Mouse (Mus musculus): Measurements from ENCODE around the gene Vti1a.

Gene Vti1a

DNA sequence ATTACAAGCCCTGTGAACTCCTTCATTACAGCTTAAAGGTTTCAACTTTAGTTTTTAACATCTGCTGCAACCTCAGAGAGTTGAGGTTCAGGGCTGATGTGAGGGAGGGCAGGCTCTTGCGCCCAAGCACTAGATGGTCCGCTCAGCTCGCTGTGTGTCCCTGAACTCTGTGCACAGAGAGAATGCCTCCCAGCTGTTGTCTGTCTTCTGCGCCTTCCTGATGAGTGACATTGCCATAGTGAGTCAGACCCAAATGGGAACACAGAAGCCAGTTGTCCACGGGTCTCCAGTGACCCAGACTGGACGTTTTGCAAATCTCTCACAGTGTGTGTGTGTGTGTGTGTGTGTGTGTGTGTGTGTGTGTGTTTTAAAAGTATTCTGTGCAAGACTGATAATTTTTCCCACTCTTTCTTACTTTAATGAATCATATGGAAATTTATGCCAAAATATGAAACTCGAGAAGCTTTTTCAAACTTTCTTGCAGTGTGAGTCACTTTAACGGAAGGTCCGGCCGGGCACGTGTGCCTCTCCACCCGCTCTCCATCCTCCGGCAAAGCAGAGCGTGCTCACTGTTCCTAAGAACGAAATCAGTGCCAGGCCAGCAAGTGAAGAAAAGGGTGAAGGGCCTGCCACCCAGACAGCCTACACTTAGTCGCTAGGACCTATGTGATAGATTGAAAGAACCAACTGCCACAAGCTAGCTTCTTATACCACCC is 277.8 kb downstream of the Vti1a start:
- DNase-seq, result no peak

DNA sequence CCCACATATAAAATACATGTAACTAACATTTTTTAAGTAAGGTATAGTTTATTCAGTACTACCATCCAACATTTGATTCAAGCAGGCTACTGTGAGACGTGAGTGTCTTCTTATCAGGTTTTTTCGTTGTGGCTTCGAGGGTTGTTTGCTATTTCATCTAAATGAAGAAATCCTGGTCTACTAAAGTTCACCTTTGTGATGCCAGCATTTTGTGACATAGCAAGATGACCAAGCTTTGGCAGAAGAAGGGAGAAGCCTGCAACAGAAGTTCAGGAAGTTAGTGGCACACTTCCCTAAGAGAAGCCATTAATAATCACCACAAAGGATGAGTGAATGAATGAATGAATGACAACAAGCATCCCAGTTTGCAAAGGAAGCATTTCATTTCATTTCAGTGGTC is 278.4 kb downstream of the Vti1a start:
- no peak for DNase-seq

DNA sequence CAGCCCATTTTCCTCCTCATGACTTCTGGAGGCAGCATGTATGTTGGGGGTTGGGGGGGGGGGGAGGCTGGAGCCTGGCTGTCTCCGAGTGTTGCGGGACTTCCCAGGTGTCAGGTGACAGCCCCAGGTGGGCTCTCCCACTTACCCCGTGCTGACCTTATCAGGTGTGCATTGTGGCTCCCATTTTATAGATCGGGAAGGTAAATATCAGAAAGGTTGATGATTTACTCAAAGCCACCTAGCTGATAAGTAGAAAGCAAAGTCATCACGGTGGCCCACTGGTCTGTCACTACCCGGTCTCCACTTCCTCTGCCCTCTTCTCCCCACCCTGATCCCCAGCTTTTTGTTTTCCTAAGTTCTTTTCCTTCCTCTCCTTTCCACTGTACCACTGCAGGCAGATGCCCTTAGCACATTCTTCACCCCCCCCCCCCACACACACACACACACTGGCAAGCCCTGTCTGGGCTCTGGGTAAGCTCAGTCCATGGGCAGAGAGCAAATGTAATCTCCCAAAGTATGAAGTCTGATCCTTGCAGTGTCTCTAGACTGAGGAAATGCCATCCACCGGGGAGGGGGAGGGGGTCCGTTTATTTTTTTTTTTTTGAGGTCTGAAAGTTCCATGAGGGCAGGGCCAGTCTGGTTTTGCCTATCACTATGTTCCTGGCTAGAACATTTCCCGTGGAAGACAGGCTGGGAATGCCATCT is 280.0 kb downstream of the Vti1a start:
- no peak for DNase-seq

DNA sequence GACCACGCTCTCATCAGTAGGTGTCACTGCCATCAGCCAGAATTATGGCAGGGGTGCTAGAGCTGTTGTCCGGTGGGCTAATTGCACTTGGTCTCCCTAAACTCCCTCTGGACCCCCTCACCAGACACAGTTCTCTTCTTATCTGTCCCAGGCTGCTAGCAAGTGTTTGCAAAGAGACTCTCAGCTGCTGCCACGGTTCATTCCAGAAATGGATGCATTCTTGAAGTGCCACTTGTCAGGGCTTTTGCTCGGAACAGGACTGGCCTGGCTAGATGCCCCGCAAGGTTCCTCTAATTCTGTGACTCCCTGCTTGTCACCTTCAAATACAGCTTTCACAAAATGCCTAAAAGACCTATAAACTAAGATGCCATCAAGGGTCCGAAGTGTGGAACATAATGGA is 280.7 kb downstream of the Vti1a start:
- no peak for DNase-seq

DNA sequence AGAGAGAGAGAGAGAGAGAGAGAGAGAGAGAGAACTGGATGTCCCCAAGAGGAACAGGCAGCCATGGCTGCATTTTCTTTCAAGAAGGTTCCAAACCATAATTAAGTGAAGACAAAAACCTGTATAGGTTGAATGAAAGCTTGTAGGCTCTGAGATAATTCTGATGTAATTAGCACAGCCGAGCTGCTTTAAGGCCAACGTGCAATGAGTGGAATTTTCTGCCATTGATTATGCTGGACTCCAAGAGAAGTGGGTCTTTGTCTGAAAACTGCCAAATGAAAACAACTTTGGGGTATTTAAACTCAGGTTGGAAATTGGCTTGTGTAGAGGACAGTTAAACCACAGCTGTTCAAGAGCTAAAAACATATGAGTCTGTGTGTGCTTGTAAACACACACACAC is 281.2 kb downstream of the Vti1a start:
- no peak for DNase-seq

DNA sequence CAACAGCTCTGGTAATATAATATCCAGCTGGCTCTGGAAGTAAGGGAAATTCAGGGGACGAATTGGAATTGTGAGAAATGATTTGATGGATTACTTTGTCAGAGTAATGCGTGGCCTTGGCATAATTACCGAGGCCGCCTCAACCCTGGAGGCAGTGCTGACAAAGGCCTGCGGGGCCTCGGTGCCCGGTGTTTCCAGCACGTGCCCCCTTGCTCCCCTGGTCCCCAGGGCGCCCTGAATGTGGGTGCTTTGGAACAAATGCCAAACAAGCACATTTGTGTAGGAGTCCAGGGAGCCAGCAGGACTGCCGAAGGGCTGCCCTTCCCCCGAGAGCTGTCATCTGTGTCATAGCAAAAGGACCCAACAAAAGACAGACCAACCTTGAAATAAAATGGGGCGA is 281.9 kb downstream of the Vti1a start:
- no peak for DNase-seq

DNA sequence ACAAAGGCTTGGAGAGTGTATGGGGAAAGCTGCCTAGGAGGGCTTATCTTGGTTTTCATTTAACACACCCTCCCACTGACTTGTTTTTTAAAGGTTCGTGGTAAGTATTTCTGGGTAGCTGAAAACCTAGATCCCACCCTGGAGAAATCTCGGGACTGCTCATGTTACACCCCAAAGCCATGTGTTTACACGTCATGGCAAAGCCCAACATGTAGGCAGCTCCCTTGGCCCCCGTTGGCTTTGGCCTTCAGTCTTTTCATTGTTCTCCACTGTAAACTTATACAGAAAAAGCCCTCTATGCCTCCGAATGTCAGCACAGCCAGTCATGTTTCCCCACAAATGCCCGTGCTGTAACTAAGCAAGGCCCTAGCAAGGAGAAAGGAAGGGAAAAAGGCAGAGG is 283.0 kb downstream of the Vti1a start:
- DNase-seq, result no peak

DNA sequence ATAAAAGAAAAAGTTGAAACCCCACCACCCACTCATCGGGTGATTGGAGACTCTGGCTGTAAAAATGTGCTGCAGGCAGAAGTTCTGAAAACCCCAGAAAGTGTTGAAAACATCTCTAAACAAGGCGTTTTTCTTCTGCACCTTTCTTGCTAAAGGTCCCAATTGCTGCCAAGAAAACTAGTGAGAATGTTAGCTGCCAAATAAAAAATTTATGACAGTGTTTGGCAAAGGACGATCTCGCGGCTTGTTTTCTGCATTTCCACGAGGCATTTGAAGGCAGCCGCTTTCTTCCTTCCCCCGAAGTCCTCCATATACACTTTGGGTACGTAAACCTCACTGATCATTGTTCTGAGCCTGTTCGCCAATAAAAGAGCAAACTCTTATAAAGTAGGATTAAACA is 291.6 kb downstream of the Vti1a start:
- no peak for DNase-seq

DNA sequence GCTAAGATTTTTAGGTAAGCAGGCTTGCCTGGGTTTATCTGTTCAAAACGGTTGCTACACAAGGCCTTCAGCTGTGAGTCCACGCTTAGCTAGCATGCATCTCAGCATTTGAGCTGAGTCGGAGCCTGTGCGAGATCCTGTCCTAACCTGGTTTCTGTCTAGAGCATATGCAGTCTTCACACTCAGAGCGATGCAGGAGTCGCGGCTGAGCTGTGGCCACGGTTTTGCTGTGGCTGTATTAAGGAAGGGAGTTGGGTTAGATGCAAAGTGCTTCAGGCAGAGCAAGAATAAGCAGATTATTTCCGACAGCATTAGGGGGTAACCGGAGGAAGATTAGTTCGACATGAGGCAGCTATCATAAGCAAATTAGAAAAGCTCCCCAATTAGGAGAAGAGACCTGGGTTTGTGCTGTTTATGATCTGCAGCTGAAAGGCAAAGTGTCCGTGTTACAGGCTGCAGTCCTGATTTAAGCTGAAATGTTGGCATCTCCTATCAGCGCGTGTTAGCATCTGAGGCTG is 292.8 kb downstream of the Vti1a start:
- no peak for DNase-seq

DNA sequence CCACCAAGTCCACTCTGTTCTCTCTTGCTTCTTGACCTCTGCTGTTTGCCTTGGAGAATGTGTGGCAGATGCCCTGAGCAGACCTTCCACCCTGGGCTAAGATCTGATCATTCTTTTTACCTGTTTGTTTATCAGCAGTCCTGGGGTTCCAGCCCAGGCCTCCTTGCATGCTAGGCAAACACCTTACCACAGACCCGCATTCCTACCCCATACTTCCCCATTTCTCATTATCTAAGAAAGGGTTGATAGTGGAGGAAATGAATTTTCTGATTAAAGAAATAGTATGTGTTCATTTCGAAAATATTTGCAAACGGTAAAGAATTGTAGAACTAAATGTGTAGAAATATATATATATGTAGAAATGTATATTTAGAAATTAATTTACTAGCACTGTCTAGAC is 293.7 kb downstream of the Vti1a start:
- DNase-seq, result no peak

DNA sequence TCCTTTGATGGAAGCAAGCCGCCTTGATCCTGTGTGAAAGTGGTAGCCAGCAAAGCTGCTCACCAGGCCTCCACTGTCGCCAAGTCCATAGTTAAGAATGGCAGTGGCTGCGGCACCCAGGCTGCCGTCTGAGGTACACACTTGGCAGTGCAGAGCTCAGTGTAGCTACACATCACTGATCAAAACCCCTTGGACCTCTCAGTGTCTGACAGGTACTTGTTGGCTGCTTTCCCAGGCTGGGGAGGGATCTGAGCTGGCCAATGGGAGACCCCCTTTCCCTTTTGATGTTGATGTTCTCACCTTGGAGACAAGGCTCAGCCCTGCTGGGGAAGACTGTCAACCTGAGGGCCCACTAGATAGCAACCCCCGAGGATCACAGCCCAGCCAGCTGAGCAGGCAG is 299.6 kb downstream of the Vti1a start:
- DNase-seq, result no peak

DNA sequence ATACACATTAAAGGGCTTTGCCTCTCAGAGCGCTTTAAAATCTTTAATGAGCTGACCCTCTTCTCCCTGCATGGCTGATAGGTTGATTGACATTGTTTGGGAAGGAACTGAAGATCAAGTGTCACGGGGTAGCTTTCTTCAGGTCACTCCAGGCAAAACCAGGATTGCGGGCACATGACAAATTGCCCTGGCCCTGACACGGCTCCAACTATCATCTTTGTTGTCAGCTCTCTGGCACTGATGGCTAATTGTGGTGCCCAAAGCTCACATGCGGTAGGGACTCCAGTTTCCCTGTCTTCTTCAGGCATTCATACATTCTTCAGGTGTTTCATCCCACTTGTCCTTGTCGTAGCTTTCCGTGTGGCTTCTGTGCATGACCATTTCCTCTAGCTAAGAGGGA is 300.2 kb downstream of the Vti1a start:
- DNase-seq, result no peak

DNA sequence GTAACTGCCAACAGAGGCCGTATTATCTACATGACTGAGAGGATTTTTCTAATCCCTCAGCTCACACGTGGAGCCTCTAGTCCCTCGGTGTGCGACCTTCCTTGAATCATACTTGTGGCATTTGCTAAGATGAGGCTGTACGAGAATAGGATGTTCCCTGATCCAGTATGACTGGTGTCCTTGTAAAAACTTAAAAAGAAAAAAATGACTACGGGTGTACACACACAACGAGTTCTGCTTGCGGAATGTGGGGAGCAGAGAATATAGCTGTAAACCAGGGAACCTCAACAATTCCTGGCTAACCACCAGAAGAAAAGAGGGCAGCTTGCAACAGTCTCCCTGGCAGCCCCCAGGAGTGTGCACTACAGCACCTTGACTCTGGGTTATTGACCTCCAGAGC is 300.8 kb downstream of the Vti1a start:
- no peak for DNase-seq

DNA sequence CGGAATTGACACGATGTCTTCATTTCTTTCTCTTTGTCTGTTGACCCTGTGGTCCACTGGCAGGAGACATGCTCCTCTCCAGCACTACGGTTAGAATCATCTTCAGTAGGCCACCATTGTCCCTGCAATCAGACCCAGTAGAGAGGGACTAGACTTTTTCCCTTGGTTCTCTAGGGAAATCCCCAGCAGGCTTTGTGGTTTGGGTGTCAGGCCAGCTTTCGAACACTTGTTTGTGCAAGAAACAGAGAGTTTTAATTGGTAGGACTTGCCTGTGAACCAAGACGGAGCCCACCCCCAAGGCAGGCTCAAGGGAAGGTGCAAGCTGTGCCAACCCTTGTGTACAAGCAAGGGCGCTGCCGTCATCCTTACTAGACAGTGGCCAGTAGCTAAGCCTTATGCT is 302.5 kb downstream of the Vti1a start:
- no peak for DNase-seq

DNA sequence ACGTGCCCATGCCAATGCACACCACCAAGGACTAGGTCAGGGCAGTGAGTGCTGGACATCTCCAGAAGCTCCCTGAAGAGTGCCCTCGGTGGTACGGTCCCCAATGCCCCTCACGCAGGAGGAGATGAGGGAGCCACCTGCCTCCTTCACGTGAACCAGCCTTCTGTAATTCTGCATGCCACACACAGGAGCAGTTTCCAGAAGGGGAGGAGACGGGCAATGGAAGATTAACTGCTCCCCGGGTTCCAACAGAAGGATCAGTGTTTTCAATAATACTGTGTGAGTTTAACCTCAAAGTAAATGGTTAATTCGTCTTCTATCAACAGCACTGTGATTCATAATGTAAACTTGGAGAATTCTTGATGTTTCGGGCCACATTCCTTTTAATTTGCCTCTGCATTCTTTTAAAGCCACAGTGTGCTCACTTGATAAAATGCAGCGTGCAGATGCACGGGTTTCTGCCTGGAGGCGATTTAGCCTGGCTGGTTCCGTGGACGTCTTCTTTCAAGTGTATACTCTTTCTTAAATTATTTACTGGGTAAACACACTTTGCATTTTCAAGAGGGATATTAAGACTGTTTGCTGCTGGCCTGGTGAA is 304.4 kb downstream of the Vti1a start:
- DNase-seq, result no peak

DNA sequence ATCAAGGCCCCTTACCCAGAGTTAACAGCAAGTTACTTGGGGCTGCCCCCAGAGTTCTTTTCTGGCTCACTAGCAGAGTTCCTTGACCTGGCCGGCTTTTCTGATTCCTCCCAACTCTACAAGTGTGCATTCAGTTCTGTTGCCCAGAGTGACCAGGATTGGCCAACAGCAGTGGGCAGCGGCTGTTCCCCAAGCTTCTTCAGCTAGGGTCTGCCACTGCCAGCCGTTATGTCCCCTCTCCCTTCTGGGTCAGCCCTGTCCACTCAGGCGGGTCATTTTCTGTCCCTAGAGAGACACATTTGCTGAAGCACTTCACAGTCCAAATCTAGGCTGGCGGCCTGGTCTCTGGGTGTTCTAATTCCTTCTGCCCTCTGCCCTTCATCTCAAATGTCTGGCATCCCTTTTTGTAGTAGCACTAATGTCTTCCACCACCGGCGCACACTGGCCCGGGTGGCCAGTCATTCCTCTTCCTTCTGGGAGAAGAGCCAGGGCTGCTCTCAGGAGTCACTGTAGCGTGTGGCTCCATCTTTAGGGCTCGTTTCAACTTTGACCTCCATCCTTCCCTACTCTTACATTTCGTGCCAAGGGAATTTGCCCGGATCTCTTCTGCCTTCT is 305.0 kb downstream of the Vti1a start:
- no peak for DNase-seq

DNA sequence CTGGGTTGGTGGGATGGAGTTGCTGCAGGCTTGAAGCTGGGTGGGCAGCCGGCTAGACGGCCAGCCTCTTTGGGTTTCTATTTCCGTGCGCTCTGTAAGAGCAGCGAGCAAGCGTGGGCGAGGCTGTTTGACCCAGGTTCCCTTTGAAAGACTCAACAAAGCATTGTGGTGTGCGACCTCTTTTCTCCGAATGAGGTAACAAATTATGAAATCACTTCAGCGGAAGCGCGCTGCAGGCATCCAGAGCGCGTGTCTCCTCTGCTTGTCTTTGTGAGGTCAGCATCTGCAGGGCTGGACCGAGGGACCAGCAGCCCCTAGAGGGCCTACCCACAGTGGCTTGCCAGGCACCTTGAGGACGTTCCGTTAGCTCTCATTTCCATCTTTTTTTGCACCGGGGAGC is 306.7 kb downstream of the Vti1a start:
- no peak for DNase-seq

DNA sequence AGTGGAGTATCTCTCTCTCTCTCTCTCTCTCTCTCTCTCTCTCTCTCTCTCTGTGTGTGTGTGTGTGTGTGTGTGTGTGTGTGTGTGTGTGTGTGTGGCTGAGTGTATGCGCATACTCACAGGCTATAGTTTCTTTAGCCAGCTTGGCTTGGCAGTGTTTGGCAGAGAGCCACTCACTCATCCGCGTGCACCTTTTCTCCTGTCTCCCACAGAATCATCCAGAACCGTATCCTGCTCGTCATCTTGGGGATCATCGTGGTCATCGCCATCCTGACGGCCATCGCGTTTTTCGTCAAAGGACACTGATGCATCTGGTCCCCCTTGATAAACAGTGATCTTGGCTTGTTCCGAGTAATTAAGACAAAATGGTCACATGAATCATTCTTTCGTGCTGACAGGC is 307.5 kb downstream of the Vti1a start:
- no peak for DNase-seq

DNA sequence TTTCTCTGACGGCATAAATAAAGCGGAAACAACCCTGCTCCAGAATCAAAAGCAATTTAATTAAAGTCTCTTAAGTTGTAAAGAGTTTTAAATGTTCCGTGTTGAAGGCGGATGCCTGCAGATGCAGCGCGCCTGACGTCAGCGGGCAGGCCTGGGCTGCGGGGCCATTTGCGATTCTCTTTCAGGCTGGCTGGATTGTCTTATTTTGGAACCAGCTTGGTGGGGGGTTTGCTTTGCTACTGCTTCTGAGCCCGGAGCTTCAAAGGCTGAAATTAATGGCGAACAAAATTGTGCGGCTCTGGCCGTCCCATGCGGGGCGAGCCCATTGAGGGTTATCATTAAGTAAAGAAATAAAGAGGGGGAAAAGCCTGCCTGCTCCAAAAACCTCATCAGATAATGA is 310.4 kb downstream of the Vti1a start:
- DNase-seq, result no peak

DNA sequence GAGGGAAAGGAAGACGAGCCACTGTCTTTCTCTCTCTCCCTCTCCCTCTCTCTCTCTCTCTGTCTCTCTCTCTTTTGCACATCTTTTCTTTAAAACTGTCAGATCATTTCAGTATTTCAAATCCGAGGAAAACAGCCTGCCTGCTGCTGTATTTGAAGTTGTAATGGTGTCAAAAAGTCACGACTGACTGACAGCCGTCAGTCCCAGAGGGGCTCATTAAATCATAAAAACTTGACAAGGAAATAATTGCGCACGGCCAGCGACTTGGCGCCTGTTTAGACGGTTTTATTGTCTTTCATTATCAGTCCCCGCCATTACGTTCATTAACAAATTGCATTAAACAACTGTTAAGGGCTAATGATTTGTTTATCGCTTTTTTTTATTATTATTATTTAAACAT is 310.9 kb downstream of the Vti1a start:
- DNase-seq, result no peak

DNA sequence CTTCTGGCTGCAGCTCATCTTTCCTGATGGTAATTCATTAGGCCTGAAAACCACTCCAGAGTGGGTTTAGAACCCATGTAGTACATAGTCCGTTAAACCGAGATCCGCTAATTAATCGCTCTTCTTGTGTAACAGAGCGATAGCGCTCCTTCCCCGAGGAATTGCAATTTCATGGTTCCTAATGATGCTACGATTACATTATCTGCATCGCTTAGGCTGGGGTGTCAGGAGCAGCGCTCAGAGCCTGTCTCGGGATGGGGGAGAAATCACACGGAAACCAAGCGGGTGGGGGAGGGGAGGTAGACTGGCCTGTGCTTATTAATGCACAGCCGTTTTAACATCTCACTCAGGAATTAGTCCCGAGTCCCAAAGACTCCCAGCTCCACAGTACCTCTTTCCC is 319.4 kb downstream of the Vti1a start:
- no peak for DNase-seq

DNA sequence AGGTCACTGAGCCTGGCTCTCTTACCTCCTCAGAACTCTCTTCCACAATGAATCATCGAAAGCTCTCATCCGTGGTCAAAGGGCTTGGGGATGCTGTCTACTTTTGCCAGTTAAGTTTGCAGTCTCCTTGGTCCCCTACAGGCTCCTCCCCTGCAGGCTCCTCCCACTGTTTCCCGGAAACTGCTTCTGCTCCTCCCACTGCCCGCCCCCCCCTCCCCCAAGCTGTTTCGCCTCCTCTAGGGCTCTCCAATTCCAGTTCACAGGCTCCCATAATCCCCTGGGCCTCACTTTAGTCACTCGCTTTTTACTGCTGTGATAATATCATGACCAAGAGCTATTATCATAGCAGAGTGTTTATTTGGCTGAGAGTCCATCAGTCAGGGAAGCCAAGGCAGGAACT is 324.2 kb downstream of the Vti1a start:
- no peak for DNase-seq

DNA sequence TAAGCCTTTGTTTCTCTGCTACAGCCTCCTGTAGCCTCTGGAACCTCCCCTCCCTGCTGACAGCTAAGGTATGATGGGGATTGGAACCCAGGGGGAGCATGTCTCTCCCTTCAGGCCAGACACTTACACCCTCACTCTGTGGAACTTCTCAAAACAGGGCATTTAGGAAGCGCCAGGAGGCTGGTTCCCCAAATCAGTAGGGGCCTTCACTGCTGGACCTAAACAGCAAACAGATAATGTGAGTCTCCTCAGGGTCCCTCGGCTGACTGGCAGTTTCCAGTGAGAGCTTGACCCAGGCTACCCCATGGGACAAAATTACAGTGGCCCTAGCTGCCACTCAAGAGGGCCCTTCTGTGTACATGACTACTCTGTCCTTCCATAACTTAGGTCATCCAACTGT is 325.8 kb downstream of the Vti1a start:
- no peak for DNase-seq

DNA sequence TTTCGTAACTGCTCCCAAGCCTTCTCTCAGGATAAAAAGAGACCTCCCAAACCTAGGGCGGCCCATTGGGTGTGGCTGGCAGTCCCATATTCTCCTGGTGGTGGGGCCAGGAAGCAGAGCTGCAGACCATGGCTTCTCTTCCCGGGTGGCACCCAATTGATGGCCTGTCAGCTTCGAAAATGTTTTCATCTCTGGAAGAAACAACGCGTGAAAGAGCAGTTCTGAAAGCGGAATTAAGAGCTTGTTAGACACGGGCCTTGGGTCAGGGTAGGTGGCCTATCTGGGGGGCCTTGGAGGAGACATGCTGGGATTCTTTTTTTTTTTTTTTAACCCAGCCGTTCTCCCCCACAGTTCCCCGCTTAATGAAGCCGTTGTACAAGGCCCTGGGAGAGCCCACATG is 326.3 kb downstream of the Vti1a start:
- no peak for DNase-seq

Data from right cerebral cortex, postnatal 14 days (tissue).